Mouse (Mus musculus): Measurements from ENCODE around the gene Sptssb. TPM values are rescaled to one million over a fixed set of nuclear protein-coding genes. Genes with fewer than 3 reads are reported as not detected.

Sptssb gene
- total RNA-seq, 2 experiments from 2014 or later = not detected

DNA sequence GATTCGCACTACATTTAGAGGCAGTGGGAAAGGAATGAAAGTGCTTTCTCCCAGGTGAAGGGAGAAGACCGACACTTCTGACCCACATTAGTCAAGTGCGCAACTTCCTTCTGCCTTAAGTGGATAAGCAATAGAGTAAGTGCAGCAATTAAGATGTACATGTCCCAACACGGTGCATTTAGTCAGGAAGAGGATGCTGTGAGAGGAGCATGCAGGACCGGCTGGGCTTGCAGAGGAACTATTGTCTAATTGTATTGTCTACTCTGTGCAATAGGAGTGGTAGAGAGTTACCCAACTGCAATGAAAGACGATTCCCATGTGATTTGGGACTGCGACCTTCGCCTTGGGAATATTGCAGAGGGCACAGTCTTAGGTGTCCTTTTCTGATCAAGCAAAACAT lies 30.2 kb downstream of the Sptssb start:
- DNase-seq = no peak

DNA sequence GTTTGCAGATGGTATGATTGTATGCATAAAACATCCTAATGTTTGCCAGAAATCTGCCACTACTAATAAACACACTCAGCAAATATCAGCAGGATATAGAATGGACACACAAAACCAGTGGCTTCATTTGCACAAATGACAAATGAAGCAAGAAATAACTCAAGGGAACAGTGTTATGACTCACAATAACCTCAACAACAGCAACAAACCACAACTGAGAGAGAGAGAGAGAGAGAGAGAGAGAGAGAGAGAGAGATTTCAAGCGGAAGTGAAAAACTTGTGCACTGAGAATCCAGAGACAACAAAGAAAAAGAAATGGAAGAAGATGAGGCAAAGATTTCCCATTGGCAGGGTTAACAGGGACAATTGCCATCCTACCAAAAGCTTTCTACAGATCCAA lies 35.2 kb downstream of the Sptssb start:
- DNase-seq = no peak

DNA sequence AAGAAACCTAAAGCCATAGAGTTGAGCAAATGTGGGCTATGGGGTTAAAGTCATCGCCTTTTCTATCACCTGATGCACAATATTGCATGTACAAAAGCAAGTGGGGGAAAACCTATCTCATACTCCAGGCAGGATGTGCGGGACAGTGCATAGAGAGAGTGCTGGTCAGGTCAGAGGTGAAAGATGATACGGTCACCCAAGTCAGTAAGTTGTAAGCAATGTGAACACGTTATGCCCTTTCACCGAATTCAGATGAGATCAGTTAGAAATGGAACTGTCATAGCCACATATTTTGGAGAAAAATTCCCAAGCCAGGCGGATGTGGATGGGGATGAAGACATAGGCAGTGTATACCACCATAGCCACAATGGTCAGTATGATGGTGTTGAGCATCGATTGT lies 39.1 kb downstream of the Sptssb start:
- DNase-seq = no peak

DNA sequence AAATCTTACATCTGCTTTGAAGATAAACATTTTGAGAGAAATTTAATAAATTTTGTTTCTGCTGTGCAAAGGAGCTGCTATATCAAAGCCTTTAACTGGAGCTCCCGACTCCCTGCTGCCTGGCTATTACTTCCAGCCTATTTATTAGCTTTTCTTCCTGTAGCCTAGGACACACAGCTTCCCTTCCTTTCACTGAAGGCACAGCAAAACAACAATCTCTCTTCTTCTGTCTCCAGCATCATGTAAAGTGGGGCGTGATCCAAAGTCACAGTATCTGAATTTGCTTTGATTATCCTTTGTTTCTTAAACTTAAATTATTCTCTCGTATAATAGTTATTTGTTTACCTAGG lies 39.9 kb downstream of the Sptssb start:
- no peak for DNase-seq

DNA sequence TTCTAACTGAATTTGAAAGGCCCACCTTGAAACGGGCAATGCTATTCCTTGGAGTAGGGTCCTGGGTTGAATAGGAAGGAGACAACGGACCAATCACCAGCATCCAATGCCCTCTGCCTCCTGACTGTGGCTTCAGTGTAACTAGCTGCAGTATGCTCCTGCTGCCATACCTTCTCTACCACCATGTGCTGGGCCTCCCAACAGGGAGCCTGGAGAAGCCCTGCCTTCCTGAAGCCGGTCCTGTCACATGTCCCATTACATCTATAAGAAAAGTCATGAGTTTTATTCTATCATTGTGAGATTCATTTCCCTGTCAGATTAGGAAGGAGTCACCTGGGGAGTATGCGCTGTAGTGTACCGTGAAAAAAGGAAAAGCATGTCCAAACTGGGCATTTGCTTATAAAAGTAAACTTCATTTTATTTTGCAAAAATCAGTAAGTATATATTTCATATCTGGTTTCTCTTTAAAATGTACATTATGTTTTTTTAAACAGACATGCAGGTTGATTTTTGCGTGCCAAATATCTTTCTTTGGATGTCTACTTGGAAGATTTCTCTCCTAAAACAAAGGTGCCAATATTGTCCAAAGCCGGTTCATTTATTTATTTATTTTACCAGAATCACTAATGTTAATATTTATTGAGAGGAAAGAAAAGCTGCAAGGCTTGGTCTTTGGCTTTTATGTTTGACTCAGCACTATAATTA lies 40.4 kb downstream of the Sptssb start:
- no peak for DNase-seq

DNA sequence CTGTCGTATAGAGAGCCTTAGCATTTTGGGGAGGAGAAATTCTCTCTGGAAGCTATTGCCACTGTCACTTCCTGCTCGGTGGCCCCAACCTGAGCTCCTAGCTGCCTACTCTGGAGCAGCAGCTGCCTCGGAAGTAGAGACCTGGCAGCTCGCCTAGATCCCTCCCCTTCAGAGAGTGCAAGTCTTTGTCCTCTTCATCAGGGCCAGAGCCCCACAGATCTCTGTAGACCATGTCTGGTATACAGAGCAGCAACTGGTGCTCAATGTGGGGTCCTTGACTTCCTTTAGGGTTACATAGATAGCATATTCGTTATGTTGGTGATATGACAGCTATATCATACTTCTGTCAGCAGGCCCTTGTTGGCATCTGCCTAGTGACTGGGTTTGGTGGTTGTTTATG lies 41.3 kb downstream of the Sptssb start:
- DNase-seq = no peak

DNA sequence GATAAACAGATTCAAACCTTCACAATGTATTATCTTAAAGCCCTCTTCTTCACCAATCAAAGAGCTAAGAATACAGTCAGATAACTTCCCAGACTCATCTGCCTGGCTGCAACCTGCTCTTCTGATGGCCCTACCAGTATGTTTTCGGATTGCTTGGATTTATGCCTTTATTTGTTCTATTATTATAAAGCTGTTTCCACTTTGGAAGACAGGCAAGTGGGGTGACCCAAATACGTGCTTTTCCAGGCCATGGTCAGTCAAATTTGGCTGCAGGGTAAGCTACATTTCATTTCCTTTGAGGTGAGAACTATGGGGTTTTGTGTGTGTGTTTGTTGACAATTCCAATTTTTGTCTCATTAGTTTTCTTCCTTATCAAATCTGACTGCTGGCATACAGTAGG lies 43.2 kb downstream of the Sptssb start:
- DNase-seq = no peak

DNA sequence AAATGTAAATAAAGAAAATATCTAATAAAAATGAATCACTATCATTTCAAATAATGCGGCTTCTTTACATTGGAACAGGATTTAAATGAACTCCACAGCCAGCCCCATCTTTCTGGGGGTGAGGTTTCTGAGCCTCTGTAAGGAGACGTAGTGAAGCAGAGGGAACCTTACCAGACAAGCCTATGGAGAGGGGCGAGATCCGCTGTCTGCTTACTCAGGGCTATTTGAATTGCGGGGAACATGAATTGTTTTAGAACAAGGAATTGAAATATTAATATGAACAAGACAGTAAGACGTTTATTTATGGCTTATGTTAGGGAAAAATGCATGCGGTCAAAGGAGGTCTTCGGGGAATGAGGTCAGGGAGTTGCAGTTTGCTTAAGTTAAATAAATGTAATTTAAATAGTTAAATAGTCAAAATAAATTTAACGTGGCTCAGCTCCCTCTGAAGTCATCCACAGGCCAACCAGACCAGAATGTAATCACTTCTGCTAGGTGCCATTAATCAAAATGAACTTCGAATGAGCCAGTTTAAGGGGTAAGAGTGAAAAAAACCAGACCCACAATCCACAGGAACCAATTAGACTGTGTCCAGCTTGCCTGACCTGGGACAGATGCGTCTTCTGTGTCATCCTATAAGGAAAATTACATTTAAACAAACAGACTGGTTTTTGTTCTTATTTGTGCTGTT lies 46.6 kb downstream of the Sptssb start:
- no peak for DNase-seq

DNA sequence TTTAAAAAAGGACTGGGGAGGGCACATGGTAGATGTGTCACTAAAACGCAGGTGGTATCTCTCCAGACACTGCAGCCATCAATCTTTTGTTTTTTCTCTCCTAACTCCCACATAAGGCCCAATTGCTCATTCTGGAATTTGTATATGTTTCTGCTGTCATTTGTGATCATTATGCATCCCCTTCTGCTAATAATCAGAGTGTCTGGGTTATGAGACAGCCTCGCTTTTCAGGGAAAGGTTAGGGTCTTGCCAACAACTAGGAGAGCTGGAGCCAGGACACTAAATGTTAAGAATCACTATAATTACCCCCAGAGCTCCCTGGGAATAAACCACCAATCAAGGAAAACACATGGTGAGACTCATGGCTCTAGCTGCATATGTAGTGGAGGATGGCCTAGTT lies 47.3 kb downstream of the Sptssb start:
- DNase-seq = no peak

DNA sequence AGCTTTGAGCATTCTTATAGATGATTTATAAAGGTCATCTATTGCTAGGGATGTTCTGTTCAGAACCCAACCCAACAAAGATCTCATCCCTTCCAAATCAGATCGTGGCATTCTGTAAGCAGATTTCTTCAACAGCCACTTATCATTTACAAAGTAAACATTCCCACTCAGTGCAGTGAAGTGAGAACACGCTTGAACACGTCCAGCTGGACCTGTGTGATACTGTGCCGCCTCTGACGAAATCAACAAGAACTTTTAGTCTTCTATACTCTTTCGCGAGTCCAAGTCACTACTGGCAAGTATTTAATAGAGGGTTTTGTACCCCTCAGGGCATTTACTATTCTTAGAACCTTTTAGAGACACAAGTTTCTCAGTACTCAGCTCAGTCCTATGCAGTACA lies 51.3 kb downstream of the Sptssb start:
- DNase-seq = no peak

DNA sequence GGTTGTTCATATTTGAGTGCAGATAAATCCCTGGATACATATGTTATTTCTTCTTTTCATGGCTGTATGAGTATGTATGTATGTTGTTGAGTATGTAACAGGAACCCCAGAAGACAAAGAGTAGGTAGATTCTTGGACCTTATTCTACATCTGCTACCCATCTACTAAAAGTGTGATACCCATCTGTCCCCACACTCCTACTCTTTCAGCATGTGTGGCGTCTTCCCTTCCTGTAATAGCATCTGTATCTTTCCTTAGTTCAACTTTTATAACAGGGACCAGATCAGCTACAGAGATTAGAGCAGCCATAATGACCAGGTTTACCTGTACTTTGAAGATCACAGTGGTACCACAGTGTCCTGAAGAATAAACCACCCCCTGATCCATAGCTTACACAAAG lies 56.6 kb downstream of the Sptssb start:
- no peak for DNase-seq

DNA sequence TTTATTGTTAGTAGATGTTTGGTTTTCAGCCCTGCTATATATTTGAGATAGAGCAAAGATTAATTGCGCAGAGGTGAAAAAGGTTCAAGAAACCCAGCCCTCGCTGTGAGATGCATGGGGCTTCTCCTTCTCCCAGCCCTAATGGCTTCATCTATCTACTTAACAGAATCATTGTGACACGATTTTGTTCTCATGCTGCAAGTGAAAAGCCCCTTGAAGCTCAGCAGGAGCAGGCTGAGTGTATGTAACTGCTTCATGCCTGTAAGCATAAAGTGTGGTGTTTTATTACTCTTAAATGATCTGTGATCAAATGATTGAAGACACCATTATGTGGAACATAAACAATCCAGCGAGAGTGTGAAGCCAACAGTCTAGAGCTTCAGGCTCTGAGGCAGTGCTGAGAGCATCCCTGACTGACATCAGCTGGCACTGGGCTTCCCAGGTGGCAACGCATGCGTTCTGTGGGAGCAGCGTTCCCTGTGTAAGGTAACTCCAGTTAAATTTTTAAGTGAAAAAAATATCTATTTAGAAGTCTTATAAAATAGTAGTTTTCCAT lies 58.8 kb downstream of the Sptssb start:
- no peak for DNase-seq

DNA sequence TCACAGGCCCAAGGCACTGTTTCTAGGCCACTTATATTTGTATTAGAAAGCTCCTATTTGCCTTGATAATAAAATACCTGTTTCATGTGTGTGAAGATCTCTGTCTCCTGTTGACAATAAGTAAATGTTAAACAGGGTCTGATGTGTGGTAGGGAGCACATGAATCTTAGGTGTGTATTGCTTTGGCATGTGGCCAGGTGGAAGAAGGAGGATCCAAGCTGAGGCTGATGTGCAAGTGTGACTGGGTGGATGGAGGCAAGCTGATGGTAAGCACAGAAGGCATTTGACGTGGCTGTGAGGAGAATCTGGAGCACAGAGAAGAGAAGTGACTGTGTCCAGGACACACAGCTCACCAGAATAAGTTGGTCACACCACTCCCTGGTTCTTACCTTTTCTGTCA lies 60.6 kb downstream of the Sptssb start:
- no peak for DNase-seq

DNA sequence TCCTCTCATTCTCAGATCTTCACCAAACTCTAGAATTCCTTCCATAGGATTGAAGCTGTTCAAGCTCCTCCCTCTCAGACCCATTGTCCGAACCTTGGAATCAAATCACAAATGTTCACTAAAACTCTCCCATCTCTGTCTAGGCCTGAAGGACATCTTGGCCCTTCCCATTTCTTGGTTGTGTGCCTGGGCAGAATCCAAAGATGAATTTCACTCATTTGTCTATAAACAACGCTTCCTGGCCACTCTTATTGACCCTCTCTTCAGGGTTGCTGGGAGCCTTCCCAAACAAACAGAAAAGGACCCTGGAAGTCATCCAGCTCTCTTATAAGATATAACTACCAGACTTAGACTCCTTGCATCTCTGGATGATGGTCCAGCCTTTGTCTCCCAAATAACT lies 61.8 kb downstream of the Sptssb start:
- no peak for DNase-seq

DNA sequence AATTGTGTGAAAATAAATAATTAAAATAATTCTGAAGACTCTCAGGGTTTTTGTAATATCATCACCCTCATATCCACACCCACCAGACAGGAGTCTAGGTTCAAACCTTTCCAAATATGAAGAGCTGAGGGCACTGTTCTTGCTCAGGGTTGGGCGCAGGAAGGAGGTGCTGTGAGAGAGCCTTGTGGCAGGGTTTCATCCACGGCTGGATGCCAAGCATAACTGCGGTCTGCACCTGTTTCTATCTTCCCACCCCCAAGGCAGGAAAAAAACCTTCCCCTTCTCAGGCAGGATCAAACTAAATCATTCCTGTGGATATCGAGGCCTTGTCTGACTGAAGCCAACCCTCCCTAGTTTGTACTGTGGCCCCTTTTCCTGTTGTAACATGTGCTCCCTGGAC lies 62.2 kb downstream of the Sptssb start:
- no peak for DNase-seq

DNA sequence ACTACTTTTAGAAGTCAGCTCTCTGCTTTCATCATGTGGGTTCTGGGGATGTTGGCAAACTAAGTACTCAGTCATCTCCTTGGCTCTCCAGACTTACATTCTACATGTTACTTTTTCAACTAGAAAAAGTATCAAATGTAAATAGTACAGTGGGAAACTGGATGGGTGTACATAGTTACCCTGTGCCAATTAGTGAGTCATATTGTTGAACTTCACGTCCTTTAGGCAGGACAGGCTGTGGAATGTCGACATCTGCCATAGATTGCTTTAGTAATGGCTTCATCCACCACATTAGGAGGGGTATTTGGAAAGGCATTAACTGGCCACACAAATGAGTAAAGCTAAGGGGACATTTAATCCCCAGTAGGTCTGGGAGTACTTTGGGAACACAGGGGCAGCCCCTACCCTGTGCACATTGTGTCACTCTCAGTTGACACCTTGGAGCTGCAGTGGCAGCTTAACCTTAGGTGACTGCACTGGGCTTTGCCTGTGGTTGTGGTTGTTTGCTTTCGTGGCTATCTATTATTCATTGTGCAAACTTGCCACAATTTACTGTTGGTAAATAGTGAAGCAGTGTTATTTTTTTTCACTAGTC lies 66.8 kb downstream of the Sptssb start:
- no peak for DNase-seq

DNA sequence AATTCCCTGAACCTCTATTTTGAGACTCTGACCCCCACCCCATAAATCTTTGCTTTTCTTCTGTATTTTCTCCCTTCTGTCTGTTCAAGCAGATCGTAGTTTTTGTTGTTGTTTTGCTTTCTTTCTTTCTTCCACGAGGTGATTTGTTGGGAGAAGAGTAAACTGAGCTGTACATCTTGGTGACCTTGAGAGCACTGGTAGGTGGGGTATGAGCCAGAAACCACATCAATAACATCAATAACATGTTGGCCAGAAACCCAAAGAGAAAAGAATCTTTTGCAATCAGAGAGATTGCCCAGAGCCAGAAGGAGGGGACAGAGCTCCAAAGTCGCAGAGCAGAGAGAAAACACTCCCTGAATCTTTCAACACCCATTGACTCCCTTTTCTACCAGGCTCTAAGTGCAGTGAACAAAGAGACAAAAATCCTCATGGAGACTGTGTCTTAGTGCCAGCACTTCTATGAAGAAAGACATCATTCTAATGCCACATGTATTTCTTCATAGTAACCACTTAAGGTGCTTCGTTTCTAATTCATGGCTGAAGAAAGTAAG lies 80.4 kb downstream of the Sptssb start:
- DNase-seq = no peak

DNA sequence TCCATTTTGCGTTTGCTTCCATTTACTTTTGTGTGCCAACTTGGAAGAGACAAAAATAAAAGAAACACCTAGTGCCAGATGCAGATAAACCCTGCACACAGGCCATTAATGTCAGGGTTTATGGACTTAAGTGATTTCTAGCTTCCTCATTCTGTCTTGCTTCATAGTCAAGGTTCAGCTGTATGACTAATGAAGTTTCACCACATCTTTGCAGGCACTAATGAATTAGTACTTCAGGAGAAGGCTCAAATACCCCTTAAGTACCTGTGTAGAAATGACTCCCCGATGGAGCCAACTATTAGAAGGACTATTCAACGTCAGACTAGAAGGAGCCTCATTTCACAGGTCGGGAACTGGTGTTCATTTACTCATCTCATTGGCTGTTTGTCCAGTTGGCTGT lies 86.4 kb downstream of the Sptssb start:
- no peak for DNase-seq

Other genes with a start within 250 kb of the Sptssb start
- gene Nmd3, start 138.0 kb downstream of the Sptssb start, total RNA-seq (2021) = 10 to 100 TPM; 65.3 to 67.8 TPM
- gene Otol1, start 147.7 kb upstream of the Sptssb start, total RNA-seq (2021) = not detected

Measured in heart, postnatal 4 days (tissue).